Mouse (Mus musculus) c-Kit-positive CD71-positive TER-119-negative erythroid progenitor cells, embryonic 14.5 days (primary cell): ENCODE results near the gene Cry2.

Experiments used
- DNase-seq: peaks from one replicate; pipeline ENCODE4 v3.0.0-alpha.2; 2013; ENCODE audit warnings: low read depth

Gene Cry2

GRCm38 (mm10) chr2:92445890-92446289 lies 12.0 kb upstream of the Cry2 start:
- DNase-seq = no peak

- DNase-seq = peak; percentile 81
These were observed 10.5 kb upstream of the Cry2 start for GRCm38 (mm10) chr2:92444376-92444775.

GRCm38 (mm10) chr2:92443313-92443712 lies 9.5 kb upstream of the Cry2 start:
- DNase-seq = no peak

GRCm38 (mm10) chr2:92442419-92443001 lies 8.7 kb upstream of the Cry2 start:
- DNase-seq = no peak

- no peak for DNase-seq
These were observed 6.6 kb upstream of the Cry2 start for GRCm38 (mm10) chr2:92440432-92440831.

GRCm38 (mm10) chr2:92438567-92438966 lies 4.7 kb upstream of the Cry2 start:
- DNase-seq = no peak

DNA sequence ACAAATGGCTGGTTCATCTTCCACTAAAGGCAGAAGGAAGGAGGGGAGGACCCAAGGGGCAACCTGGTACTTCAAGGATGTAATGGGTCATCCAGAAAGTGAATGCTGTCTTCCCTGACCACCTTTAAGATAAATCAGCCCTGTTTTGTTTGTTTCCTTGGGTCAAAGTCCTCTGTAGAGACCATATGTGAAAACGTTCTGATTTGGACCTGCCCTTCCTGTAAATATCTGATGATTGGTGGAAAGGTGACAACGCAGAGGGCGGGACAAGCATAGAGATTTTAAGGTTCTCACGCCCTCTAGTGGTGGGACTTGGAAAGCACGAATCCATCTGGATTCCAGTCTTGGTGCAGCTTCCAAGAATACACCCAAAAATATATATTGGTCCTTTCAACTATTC lies 4.0 kb upstream of the Cry2 start:
- peak; percentile 87 for DNase-seq

DNA sequence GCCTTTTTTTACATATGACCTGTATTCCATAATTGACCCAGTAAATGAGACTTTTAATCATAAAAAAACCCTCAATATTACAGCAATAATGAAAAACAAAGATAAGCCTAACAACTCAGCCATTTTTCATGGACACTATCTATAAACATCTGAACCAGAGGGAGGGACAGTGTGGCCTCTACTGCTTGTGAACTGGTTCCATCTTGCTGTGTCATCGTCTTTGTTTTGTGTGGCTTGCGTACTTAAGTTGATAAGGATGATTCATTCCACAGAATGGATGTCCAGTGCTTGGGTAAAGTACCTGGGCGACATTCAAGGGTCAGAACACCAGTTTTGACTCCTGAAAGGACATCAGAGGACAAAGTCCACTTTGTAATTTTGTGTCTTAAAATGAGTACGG lies 3.5 kb upstream of the Cry2 start:
- DNase-seq = no peak

GRCm38 (mm10) chr2:92435023-92435422 lies 1.2 kb upstream of the Cry2 start:
- no peak for DNase-seq

DNA sequence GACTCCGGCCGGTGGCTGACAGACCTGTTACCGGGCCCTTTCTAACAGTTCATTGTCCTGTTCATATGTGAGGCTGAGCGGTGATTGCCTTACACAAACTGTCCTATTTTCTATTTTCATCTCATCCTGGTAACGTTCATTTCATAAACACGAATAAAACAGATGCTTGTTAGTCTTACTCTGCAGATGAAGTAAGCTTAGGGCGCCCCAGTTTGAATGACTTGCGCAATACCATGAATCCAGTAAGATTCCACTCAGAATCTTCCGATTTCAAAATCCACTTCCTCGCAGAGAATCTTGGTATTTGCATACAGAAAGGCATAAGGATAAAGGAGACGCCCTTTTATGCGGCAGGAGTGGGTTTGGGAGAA lies 517 bp upstream of the Cry2 start:
- no peak for DNase-seq

- DNase-seq = no peak
These were observed 1.2 kb downstream of the Cry2 start for GRCm38 (mm10) chr2:92432299-92433295.

GRCm38 (mm10) chr2:92431611-92432179 lies 2.1 kb downstream of the Cry2 start:
- DNase-seq = no peak

GRCm38 (mm10) chr2:92430723-92431541 lies 2.9 kb downstream of the Cry2 start:
- DNase-seq = peak; percentile 68

DNA sequence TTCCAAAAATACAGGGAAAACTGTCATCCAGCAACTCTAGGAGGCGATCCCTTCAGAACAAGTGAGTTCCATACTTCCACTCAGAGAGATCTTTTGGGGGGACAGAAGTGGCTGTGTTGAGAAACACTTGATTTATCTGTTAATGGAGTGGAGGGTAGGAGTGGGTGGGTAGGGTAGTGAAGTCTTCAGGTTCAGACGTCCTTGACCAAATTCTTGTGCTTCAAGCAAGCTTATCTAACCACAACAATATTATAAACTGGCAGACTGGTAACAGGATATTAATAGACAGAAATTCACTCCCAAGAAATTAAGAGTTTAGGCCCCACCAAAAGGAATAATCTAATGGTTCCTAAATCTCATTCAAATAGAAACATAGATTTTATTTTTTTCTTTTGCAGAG lies 3.8 kb downstream of the Cry2 start:
- no peak for DNase-seq

GRCm38 (mm10) chr2:92427882-92428281 lies 6.0 kb downstream of the Cry2 start:
- DNase-seq = no peak

DNA sequence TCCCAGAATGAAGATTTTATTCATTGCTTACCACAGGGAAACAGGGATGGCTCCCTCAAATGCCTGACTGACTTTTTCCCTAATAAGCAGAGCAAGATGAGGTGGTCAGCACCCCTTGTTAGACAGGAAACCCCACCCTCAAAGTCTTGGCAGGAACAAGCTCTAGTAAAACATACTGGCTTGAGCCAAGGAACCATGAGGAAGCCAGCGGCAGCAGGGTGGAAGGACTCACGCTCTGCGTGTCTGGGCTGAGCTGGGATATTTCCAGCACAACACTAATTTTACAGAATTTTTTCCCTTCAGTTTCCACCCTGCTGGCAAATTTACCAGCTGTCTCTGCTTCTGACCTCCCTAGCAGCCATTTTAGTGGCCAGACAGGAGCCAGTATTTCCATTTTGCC lies 7.4 kb downstream of the Cry2 start:
- no peak for DNase-seq

- no peak for DNase-seq
These were observed 8.5 kb downstream of the Cry2 start for GRCm38 (mm10) chr2:92425366-92425765.

- no peak for DNase-seq
These were observed 9.2 kb downstream of the Cry2 start for GRCm38 (mm10) chr2:92424462-92425308.

DNA sequence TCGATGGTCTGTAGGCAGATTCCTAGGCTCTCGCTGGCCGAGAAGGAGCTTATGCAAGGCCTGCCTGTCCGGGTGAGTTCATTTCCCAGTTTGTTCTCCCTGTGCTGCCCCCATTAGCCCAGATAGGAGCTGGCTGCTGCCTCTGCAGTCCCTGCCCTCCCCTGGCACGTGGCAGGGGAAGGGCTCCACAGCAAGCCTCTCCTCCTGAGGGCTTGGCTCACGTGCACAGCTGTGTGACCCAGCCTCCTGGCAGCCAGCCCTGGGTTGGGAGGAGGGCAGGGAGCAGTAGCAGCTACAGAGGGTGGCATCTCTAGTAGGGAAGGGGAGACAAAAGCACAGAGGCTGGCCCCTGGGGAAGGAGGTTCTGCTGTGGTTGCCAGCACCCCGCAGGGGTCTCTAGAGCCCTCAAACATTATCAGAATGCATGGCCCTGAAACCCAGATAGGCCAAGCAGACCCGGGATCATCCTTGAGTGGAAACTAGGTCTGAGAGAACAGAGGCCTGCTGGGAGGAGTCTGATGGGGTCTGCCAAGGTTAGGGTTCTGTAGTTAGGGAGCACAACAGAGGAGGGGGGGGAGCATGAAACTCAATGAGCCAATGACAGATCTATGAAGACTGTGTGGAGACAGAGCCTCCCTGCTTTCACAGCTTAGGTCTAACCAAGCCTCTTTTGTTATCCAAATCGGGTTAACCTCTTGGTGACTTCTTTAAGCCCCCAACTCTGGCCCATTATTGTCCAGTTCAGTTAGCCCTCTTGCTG lies 10.0 kb downstream of the Cry2 start:
- DNase-seq = no peak

- no peak for DNase-seq
These were observed 10.7 kb downstream of the Cry2 start for GRCm38 (mm10) chr2:92423156-92423555.
